Mouse (Mus musculus) midbrain, embryonic 14.5 days (tissue): Measurements from ENCODE around the gene Fnip2. TPM values are rescaled to one million over a fixed set of nuclear protein-coding genes. Genes with fewer than 3 reads are reported as not detected.
A peak's percentile ranks its signal among the peaks of the same experiment; 100 is the strongest.
"Not testable (repeated sequence)": the region's sequence is repeated elsewhere in the genome, so short reads cannot be mapped to it uniquely, and the experiment has no call there.

Experiments
- ATAC-seq: fragments of 200-750 bp; cut with Nextera tagmentation; 2 replicates; pipeline ENCODE4 v1.8.0; 2017; ENCODE audit warnings: moderate number of reproducible peaks, moderate library complexity; ENCODE audit not compliant: low FRiP score, low TSS enrichment
- DNase-seq: peaks from one replicate; pipeline ENCODE4 v3.0.0-alpha.2; 2015
- H3K27ac ChIP-seq: fragments of 300-500 bp; sonication (generic); replicated peaks from 2 replicates; pipeline ENCODE4 v1.5.1; 2014; ENCODE audit warnings: mild to moderate bottlenecking, low read depth, low read length, moderate library complexity
- H3K27me3 ChIP-seq: fragments of 300-500 bp; sonication (generic); 2 replicates; pipeline ENCODE4 v1.6.1; 2014; ENCODE audit warnings: low read length, control low read depth, mixed read lengths; ENCODE audit not compliant: control insufficient read depth, insufficient read depth
- H3K36me3 ChIP-seq: fragments of 300-500 bp; sonication (generic); 2 replicates; pipeline ENCODE4 v1.6.1; 2014; ENCODE audit warnings: low read length, control low read depth; ENCODE audit not compliant: control insufficient read depth, insufficient read depth
- H3K4me1 ChIP-seq: fragments of 300-500 bp; sonication (generic); 2 replicates; pipeline ENCODE4 v1.6.1; 2014; ENCODE audit warnings: mild to moderate bottlenecking, antibody characterized with exemption, low read length, control low read depth; ENCODE audit not compliant: control insufficient read depth, insufficient read depth
- H3K4me2 ChIP-seq: fragments of 300-500 bp; sonication (generic); 2 replicates; pipeline ENCODE4 v1.6.1; 2014; ENCODE audit warnings: mild to moderate bottlenecking, low read length, moderate library complexity
- H3K4me3 ChIP-seq: fragments of 300-500 bp; sonication (generic); replicated peaks from 2 replicates; pipeline ENCODE4 v1.5.1; 2014; ENCODE audit warnings: low read depth, low read length
- H3K9ac ChIP-seq: fragments of 300-500 bp; sonication (generic); replicated peaks from 2 replicates; pipeline ENCODE4 v1.6.1; 2014; ENCODE audit warnings: mild to moderate bottlenecking, low read length, moderate library complexity
- H3K9me3 ChIP-seq: fragments of 300-500 bp; sonication (generic); 2 replicates; pipeline ENCODE4 v1.6.1; 2016; ENCODE audit warnings: low read length, control low read depth, mixed read lengths; ENCODE audit not compliant: control insufficient read depth
- WGBS: fragments of 180-500 bp; shearing (Covaris S2); extraction: QIAGEN DNeasy Blood & Tissue Kit; methylation state at CpG from one replicate; pipeline ENCODE4 v1.1.7; 2014; 5-methylcytosine and 5-hydroxymethylcytosine counted together
- polyA plus RNA-seq: library from polyadenylated mRNA; unstranded; fragments of >200 nt; fragmentation: Nextera tagmentation; extraction: Ambion mirVana; gene quantifications from 2 replicates; pipeline ENCODE4 v1.2.1, GENCODE M21; 2014

Gene Fnip2
- polyA plus RNA-seq, 1 experiment from 2014 or later: 7.7 TPM

DNA sequence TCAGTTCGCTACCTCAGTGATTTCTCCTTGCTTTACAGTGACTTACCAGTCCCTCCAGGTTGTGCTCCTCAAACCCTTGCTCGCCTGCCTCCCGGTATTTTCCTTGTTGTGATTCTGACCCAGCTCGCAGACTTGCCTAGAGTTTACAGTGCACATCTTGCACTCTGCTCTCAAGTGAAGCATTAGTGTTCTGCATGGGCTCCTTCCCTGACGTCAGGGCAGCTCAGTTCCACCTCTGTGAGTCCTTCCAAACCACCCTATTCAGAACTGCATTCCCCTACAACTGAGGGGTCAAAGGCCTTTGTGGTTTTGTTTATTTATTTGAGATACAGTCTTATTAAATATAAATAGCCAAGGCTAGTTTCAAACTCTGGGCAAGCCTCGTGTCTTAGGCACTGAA, 10.6 kb upstream of the Fnip2 start:
- no peak for DNase-seq
- Histone ChIP-seq H3K4me2 (no peak overlapping the region), H3K27ac (no peak overlapping the region), H3K27me3 (no peaks in the 10 kb centered on the region), H3K4me3 (no peak overlapping the region), H3K9ac (no peak overlapping the region), H3K9me3 (no peaks in the 10 kb centered on the region), H3K36me3 (no peaks in the 10 kb centered on the region), H3K4me1 (0 out of 2 replicates have a peak, but pooled peaks cover 4% of the 10 kb centered on the region)
- no peak for ATAC-seq
- 64% methylated on average over 6 of the region's 6 CpGs for WGBS

DNA sequence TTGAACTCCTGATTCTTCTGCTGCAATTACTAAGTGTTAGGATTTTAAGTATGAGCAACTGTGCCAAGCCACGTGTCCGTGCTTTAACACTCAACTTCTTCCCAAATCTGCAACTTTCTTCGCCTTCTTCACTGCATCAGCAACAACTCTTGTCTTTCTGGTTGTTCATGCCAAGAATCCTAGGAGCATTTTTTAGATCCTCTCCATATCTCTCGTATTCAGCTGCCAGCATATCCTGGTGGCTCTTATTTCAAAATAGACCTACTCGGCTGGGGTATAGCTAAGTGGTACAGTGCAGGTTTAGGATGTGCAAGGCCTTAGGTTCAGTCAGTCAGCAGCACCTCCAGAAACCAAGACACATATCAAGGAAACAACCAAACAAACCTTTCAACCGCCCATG, 10.0 kb upstream of the Fnip2 start:
- Histone ChIP-seq H3K4me1 (0 out of 2 replicates have a peak, but pooled peaks cover 4% of the 10 kb centered on the region), H3K9me3 (no peaks in the 10 kb centered on the region), H3K4me3 (no peak overlapping the region), H3K27ac (no peak overlapping the region), H3K27me3 (no peaks in the 10 kb centered on the region), H3K9ac (no peak overlapping the region), H3K36me3 (no peaks in the 10 kb centered on the region), H3K4me2 (no peak overlapping the region)
- no peak for DNase-seq
- no peak for ATAC-seq
- WGBS: 92% methylated on average over 6 of the region's 6 CpGs

DNA sequence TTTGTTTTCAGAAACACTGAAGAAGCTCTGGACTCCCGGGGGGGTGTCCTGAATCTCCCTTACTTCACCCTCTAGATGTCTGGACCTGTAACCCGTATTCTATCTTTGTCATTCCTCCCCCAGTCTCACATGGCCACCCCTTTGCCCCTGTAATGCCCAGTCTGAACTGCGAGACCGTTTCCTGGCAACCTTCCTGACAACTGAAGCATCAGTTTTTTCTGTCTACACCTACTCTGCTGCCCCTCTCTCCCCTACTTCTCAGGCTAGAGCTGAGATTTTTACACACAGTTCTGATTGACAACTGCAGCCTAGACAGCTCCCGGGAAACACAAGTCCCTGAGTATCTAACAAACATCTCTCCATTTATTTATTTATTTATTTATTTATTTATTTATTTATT, 9.3 kb upstream of the Fnip2 start:
- Histone ChIP-seq H3K9ac (no peak overlapping the region), H3K4me2 (no peak overlapping the region), H3K4me1 (0 out of 2 replicates have a peak, but pooled peaks cover 4% of the 10 kb centered on the region), H3K27me3 (no peaks in the 10 kb centered on the region), H3K4me3 (no peak overlapping the region), H3K27ac (no peak overlapping the region), H3K9me3 (no peaks in the 10 kb centered on the region), H3K36me3 (no peaks in the 10 kb centered on the region)
- 23% methylated on average over 5 of the region's 5 CpGs for WGBS
- no peak for ATAC-seq
- DNase-seq: peak; percentile 38

GRCm38 (mm10) chr3:79576468-79576816, 8.8 kb upstream of the Fnip2 start:
- H3K4me2 ChIP-seq: no peak overlapping the region

GRCm38 (mm10) chr3:79575576-79576467, 8.2 kb upstream of the Fnip2 start:
- 14% methylated on average over 10 of the region's 10 CpGs for WGBS
- Histone ChIP-seq H3K4me3 (no peak overlapping the region), H3K36me3 (no peaks in the 10 kb centered on the region), H3K9ac (no peak overlapping the region), H3K4me1 (0 out of 2 replicates have a peak, but pooled peaks cover 4% of the 10 kb centered on the region), H3K27ac (0 out of 2 replicates have a peak overlapping the region, but pooled peaks have one; percentile 37), H3K27me3 (no peaks in the 10 kb centered on the region), H3K9me3 (no peaks in the 10 kb centered on the region), H3K4me2 (no peak overlapping the region)
- peak; percentile 70 for DNase-seq
- peak; percentile 49; the same call in 1 of the 2 replicates for ATAC-seq

More at GRCm38 (mm10) chr3:79576468-79576816, 8.8 kb upstream of the Fnip2 start:
- no peaks in the 10 kb centered on the region for H3K27me3 ChIP-seq
- no peak overlapping the region for H3K4me3 ChIP-seq
- H3K4me1 ChIP-seq: 0 out of 2 replicates have a peak, but pooled peaks cover 4% of the 10 kb centered on the region
- ATAC-seq: no peak
- H3K27ac ChIP-seq: no peak overlapping the region
- no peaks in the 10 kb centered on the region for H3K36me3 ChIP-seq
- 26% methylated on average over 3 of the region's 3 CpGs for WGBS
- no peak overlapping the region for H3K9ac ChIP-seq
- DNase-seq: no peak
- H3K9me3 ChIP-seq: no peaks in the 10 kb centered on the region

GRCm38 (mm10) chr3:79574336-79574735, 6.7 kb upstream of the Fnip2 start:
- ATAC-seq (no peak), DNase-seq (no peak)
- Histone ChIP-seq H3K4me1 (0 out of 2 replicates have a peak, but pooled peaks cover 4% of the 10 kb centered on the region), H3K9me3 (no peaks in the 10 kb centered on the region), H3K4me3 (no peak overlapping the region), H3K27ac (no peak overlapping the region), H3K27me3 (no peaks in the 10 kb centered on the region), H3K9ac (no peak overlapping the region), H3K4me2 (no peak overlapping the region), H3K36me3 (no peaks in the 10 kb centered on the region)
- WGBS: 79% methylated on average over 3 of the region's 3 CpGs

DNA sequence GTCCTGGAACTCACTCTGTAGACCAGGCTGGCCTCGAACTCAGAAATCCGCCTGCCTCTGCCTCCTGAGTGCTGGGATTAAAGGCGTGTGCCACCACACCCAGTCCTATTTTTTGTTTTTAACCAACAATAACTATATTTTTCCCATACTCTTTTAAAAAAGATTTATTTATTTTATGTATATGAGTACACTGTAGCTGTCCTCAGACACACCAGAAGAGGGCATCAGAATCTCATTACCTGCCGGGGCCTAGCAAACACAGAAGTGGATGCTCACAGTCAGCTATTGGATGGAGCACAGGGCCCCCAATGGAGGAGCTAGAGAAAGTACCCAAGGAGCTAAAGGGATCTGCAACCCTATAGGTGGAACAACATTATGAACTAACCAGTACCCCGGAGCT, 5.8 kb upstream of the Fnip2 start:
- WGBS: 96% methylated on average over 5 of the region's 5 CpGs
- H3K4me2 ChIP-seq, ATAC-seq, H3K9me3 ChIP-seq, H3K36me3 ChIP-seq, H3K4me3 ChIP-seq, H3K4me1 ChIP-seq, H3K9ac ChIP-seq, DNase-seq, H3K27ac ChIP-seq, H3K27me3 ChIP-seq: not testable (repeated sequence)

- H3K27me3 ChIP-seq: no peaks in the 10 kb centered on the region
- WGBS: 82% methylated on average over 3 of the region's 3 CpGs
- H3K9ac ChIP-seq: no peak overlapping the region
- DNase-seq (no peak), ATAC-seq (no peak)
- H3K4me2 ChIP-seq: no peak overlapping the region
- H3K27ac ChIP-seq: no peak overlapping the region
- 0 out of 2 replicates have a peak, but pooled peaks cover 4% of the 10 kb centered on the region for H3K4me1 ChIP-seq
- H3K4me3 ChIP-seq: no peak overlapping the region
- no peaks in the 10 kb centered on the region for H3K36me3 ChIP-seq
- H3K9me3 ChIP-seq: no peaks in the 10 kb centered on the region
Observed at GRCm38 (mm10) chr3:79572399-79572798, 4.8 kb upstream of the Fnip2 start.

- H3K27ac ChIP-seq: no peak overlapping the region
- no peaks in the 10 kb centered on the region for H3K36me3 ChIP-seq
- no peak for ATAC-seq
- peaks cover 12% of the 10 kb centered on the region for H3K4me1 ChIP-seq
- H3K4me2 ChIP-seq: no peak overlapping the region
- H3K4me3 ChIP-seq: no peak overlapping the region
- no peak overlapping the region for H3K9ac ChIP-seq
- H3K9me3 ChIP-seq: no peaks in the 10 kb centered on the region
- WGBS: 90% methylated on average over 3 of the region's 3 CpGs
- H3K27me3 ChIP-seq: no peaks in the 10 kb centered on the region
- DNase-seq: no peak
Observed at GRCm38 (mm10) chr3:79569351-79569681, 1.7 kb upstream of the Fnip2 start.
